Comparison of ENCODE assay signal across 8 mouse cellular contexts in the genomic region with DNA sequence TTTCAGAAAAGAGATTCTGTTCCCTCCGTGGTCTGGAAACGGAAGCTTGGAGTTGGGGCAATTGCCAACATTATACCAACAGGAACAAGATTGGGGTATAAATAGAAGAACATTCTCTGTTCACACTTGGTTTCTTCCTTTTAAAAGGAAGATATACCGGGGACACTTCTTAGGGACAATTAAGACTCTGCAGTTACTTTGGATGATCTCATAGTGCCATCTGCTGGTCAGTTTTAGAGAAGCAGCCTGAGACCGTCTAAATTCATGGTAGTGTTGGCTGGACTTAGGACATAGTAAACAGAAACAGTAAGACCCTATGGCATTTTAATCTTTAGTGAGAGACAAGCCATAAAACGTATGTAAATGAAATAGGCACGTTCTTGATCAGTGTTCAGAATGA. TPM values are rescaled to one million over a fixed set of nuclear protein-coding genes. Genes with fewer than 3 reads are reported as not detected.
DNase-seq lines count a peak whose midpoint lies in the region; ATAC-seq and TF ChIP-seq lines count a peak whose summit lies in the region.

No protein-coding gene starts in this region.

- no peak overlapping the region for H3K4me2 ChIP-seq in forebrain, embryonic 14.5 days (ENCODE audit: low read length)
- H3K4me2 ChIP-seq in kidney, postnatal 0 days (ENCODE audit: low read length) = no peak overlapping the region

- TF ChIP-seq CTCF in kidney, postnatal 0 days (IDR thresholded peaks at IDR 0.05; ENCODE audit: low read depth) = peak; percentile 87

- intact Hi-C loops in gastrocnemius, postnatal 14 days (cut with DNase I; ENCODE audit: low total_unique reads) = loop anchor here (2.0 to 5.0 kb wide), 2 partner anchors 61 to 211 kb away; no protein-coding TSS in a partner anchor

- peaks cover 52% of the 10 kb centered on the region for H3K36me3 ChIP-seq in forebrain, embryonic 14.5 days (ENCODE audit: control insufficient read depth, insufficient read depth, low read length)
- H3K36me3 ChIP-seq in kidney, postnatal 0 days (ENCODE audit: insufficient read depth, low read length) = no peaks in the 10 kb centered on the region
- no peaks in the 10 kb centered on the region for H3K36me3 ChIP-seq in splenic B cell, adult 2 months (ENCODE audit: control insufficient read depth, insufficient read depth, low read length, poor library complexity, severe bottlenecking)

- no peak overlapping the region for H3K9ac ChIP-seq in forebrain, embryonic 14.5 days (ENCODE audit: low read length)
- H3K9ac ChIP-seq in kidney, postnatal 0 days (ENCODE audit: low read depth, low read length) = no peak overlapping the region

- H3K4me1 ChIP-seq in forebrain, embryonic 14.5 days (ENCODE audit: control insufficient read depth, insufficient read depth, low read length) = no peaks in the 10 kb centered on the region
- no peaks in the 10 kb centered on the region for H3K4me1 ChIP-seq in kidney, postnatal 0 days (replicated peaks; ENCODE audit: insufficient read depth, low read length)

- H3K9me3 ChIP-seq in forebrain, embryonic 14.5 days (replicated peaks; ENCODE audit: control insufficient read depth, low read length) = no peaks in the 10 kb centered on the region
- no peaks in the 10 kb centered on the region for H3K9me3 ChIP-seq in kidney, postnatal 0 days (replicated peaks; ENCODE audit: low read length)

- DNase-seq in gastrocnemius, postnatal 10 days = peak; percentile 51
- DNase-seq in gastrocnemius, postnatal 14 days = no peak
- peak; percentile 56 for DNase-seq in CD4-positive, CD25-positive, alpha-beta regulatory T cell, adult 2 months (ENCODE audit: low read depth, low spot score)
- peak; percentile 46 for DNase-seq in c-Kit-positive CD71-positive TER-119-negative erythroid progenitor cells, embryonic 14.5 days (ENCODE audit: low read depth)
- peak; percentile 82 for DNase-seq in forebrain, embryonic 14.5 days (ENCODE audit: low spot score)
- DNase-seq in kidney, postnatal 0 days (ENCODE audit: low spot score) = peak; percentile 73
- peak; percentile 52 for DNase-seq in splenic B cell, adult 2 months (ENCODE audit: low read depth, low spot score)

- peak; percentile 58; the same call in 1 of the 2 replicates for ATAC-seq in forebrain, embryonic 14.5 days
- no peak for ATAC-seq in kidney, postnatal 0 days (replicated peaks; ENCODE audit: low FRiP score, low read depth)
- peak; percentile 83 for ATAC-seq in megakaryocyte progenitor cell, adult 5-6 weeks (replicated peaks; ENCODE audit: poor library complexity)

- WGBS in forebrain, embryonic 14.5 days = 27% methylated on average over 6 of the region's 6 CpGs
- WGBS in kidney, postnatal 0 days = 29% methylated on average over 6 of the region's 6 CpGs

- H3K27me3 ChIP-seq in forebrain, embryonic 14.5 days (replicated peaks; ENCODE audit: control insufficient read depth, insufficient read depth, low read length) = no peaks in the 10 kb centered on the region
- no peaks in the 10 kb centered on the region for H3K27me3 ChIP-seq in kidney, postnatal 0 days (ENCODE audit: insufficient read depth, low read length)
- no peaks in the 10 kb centered on the region for H3K27me3 ChIP-seq in splenic B cell, adult 2 months (ENCODE audit: control insufficient read depth, insufficient read depth, low read length, poor library complexity, severe bottlenecking)

- H3K27ac ChIP-seq in forebrain, embryonic 14.5 days (ENCODE audit: low read depth, low read length) = no peak overlapping the region
- H3K27ac ChIP-seq in kidney, postnatal 0 days = no peak overlapping the region

- H3K4me3 ChIP-seq in forebrain, embryonic 14.5 days (ENCODE audit: low read depth, low read length) = no peak overlapping the region
- no peak overlapping the region for H3K4me3 ChIP-seq in kidney, postnatal 0 days (replicated peaks; ENCODE audit: low read depth, low read length)

RNA-seq across cellular contexts. Expression of a gene that starts 54.9 kb away (rescaled TPM):
- total RNA-seq in gastrocnemius, postnatal 10 days (2021) = 1 to 10 TPM; 1.1 to 1.4 TPM
- total RNA-seq in gastrocnemius, postnatal 14 days (2021) = 1 to 10 TPM; 1.5 to 1.7 TPM
- polyA plus RNA-seq in forebrain, embryonic 14.5 days (2014; fragmentation: Nextera tagmentation; extraction: Ambion mirVana) = 27.2 and 29.1 TPM in 2 replicates
- polyA plus RNA-seq in kidney, postnatal 0 days (2015; fragmentation: Nextera tagmentation; extraction: Ambion mirVana) = 0.66 and 1.2 TPM in 2 replicates
- total RNA-seq in megakaryocyte progenitor cell, adult 5-6 weeks (2015) = 0.39 and 0.84 TPM in 2 replicates
- total RNA-seq in megakaryocyte progenitor cell, adult 5-6 weeks (2017) = 0.37 and 0.95 TPM in 2 replicates
